Mouse (Mus musculus) frontal cortex, adult 2 months (tissue): Measurements from ENCODE around the gene Rnft2. TPM values are rescaled to one million over a fixed set of nuclear protein-coding genes. Genes with fewer than 3 reads are reported as not detected.

Source experiments
- DNase-seq, 2 experiments: peaks; one replicate each; pipeline ENCODE4 v3.0.0; 2022; ENCODE audit warnings: low spot score in 1 of 2; ENCODE audit errors: extremely low spot score in 1 of 2
- polyA plus RNA-seq: library from polyadenylated mRNA; depleted of rRNA; stranded (reverse); fragments of >200 nt; gene quantifications from 2 replicates; pipeline ENCODE4 v1.2.3, GENCODE M21; 2012

Gene Rnft2
- polyA plus RNA-seq, 1 experiment = 58.6 TPM

GRCm38 (mm10) chr5:118177640-118178039, 67.3 kb downstream of the Rnft2 start:
- DNase-seq = no peak

GRCm38 (mm10) chr5:118175137-118175536, 69.8 kb downstream of the Rnft2 start:
- no peak for DNase-seq

DNA sequence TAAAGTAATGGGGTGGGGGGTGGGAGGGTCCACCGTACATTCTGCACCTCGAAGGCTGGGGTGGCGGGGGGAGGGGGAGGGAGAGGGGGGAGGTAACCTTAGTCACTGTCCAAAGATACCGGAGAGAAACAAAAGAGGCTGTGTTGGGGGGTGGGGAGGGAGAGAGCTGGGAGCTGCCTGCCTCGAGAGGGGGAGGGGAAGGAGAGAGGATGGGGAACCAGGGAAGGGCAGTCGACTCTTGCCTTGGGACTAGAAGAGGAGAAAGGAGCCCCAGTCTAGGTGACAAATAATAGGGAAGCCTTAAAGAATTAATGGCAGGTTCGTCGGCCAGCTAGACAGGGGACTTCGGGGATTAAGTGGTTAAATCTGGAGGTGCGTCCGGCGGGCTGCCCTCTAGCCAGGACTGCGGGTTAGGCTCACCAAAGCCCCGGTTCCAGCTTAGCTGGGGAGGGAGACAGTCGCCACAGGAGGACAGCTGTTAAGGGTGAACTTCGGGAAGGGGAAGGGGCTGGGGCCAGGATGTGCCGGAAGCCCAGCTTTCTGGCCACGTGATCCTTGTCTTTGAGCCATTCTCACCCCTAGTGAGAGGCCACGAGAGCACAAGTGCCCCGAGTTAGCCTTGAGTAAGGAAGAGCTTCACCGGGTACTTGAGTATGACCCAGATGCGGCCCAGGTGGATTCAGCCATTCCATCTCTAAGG, 70.5 kb downstream of the Rnft2 start:
- DNase-seq = no peak

DNA sequence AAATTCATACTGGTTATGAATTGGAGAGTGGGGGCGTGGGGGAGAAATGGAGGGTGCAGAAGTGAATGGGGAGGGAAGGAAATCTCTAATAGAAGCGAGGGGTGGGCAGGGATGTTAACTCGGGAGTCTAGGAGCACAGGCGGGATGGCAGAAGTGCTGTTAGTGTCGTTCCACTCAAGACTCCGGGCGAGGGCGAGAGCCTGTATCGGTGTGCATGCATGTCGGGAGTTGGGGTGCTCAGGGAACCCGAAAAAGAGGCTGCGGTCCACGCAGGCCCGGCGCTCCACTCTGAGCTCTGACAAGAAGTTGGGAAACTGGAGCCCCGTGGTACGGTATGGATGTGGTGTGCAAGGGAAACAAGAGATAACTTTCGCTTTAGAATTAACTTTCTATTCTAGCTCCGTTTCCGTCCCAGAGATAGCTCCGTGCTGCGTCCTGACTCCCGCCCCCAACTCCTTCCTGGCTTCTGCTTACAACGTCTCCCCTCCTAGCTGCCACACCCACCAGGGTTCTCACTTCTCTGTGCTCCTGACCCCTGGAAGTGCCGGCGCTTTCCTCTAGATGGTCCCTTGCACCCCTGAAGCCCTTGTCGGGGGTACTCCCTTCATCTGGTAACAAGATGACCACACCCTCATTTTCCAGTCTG, 72.7 kb downstream of the Rnft2 start:
- no peak for DNase-seq

GRCm38 (mm10) chr5:118171665-118172064, 73.3 kb downstream of the Rnft2 start:
- DNase-seq = peak in 1 of 2 experiments; percentile 69

- peak in 1 of 2 experiments; percentile 43 for DNase-seq
Observed at GRCm38 (mm10) chr5:118170888-118171529, 73.9 kb downstream of the Rnft2 start.

GRCm38 (mm10) chr5:118169222-118170221, 75.4 kb downstream of the Rnft2 start:
- DNase-seq = peak in 1 of 2 experiments; percentile 48

DNA sequence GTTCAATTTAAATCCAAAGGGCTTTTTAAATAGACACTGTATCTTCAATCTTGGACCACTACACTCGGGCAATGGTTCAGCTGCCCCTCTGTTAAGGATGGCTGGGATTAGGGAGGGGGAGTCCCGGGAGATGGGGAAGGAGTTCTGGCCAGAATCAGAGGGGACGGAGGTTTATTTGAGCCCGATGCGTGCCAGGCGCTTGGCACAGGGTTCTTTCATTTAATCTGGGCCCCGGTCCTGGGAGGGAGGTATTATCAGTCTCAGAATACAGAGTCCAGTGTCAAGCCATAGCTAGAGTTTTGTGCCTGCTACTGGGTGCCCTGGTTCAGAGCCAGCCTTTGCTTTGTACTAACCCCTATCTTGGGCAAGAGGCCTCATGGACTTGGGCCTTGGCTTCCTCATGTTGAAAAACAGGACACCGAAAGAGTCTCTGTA, 77.3 kb downstream of the Rnft2 start:
- peak in 1 of 2 experiments; percentile 46 for DNase-seq

DNA sequence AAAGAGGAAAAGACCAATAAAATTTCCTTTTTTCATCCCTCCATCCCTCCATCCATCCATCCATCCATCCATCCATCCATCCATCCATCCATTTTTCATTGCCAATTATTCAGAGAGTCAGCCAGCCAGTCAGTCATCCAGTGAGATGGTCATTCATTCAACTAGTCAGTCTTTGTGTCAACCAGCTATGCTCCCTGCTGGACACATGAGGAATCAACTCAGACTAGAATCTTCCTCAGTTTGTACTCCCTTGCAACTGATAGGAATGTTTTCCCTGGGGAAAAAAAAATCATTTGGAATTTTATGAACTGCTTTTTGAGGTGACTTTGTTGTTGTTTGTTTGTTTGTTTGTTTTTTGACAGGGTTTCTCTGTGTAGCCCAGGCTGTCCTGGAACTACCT, 79.5 kb downstream of the Rnft2 start:
- DNase-seq = no peak

GRCm38 (mm10) chr5:118164581-118164980, 80.3 kb downstream of the Rnft2 start, which contains the start of gene Hrk:
Gene Hrk (plus strand): TSS chr5:118164648.
- DNase-seq = no peak

DNA sequence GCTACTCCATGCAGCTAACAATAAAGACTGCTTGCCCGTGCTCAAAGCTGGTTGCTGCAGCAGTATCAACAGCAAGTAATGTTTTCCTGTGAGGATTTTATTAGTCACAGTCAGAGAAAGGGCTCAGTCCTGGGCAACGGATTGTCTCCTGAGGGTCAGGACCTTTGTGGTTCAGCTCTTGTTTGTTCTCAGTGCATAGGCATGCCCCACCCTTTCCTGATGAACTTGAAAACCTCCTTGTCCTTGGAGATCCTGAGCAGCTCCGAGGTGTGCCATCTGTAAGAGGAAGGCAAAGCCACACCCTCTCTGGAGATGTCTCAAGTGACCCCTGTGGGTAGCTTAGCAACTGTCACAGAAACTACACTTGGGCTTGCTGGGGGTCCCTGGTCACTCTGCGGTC, 84.2 kb downstream of the Rnft2 start:
- no peak for DNase-seq

DNA sequence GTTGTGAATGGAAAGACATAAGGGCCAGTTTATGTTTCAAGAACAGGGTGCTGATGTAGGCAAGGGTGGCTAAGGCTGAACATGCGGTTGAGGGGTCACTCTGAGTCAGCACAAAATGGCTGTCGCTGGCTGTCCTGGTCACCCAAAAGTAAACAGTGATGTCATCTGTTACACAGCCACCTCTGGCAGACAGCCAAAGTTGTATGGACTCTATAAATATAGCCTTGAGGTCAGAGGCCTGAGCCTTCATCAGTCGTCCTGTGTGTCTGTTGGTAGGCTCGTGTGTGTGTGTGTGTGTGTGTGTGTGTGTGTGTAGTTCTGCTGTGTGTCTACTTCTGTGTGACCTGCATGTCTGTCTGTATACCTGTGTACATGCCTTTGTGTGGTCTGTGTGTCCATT, 87.9 kb downstream of the Rnft2 start:
- no peak for DNase-seq

DNA sequence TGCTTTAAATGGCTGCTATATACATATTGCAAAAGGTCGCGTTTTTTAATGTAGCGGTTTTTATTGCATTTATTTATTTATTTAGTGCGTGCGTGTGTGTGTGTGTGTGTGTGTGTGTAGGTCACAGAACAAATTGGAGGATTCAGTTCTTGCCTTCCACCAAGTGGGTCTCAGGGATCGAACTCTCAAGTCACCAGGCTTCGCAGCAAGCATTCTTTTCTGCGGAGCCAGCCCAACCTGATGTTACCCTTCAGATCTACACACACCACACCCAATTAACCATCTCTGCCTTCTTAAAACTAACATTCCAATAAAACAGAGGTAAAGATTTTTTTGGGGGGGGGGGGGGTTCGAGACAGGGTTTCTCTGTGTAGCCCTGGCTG, 89.4 kb downstream of the Rnft2 start:
- no peak for DNase-seq

DNA sequence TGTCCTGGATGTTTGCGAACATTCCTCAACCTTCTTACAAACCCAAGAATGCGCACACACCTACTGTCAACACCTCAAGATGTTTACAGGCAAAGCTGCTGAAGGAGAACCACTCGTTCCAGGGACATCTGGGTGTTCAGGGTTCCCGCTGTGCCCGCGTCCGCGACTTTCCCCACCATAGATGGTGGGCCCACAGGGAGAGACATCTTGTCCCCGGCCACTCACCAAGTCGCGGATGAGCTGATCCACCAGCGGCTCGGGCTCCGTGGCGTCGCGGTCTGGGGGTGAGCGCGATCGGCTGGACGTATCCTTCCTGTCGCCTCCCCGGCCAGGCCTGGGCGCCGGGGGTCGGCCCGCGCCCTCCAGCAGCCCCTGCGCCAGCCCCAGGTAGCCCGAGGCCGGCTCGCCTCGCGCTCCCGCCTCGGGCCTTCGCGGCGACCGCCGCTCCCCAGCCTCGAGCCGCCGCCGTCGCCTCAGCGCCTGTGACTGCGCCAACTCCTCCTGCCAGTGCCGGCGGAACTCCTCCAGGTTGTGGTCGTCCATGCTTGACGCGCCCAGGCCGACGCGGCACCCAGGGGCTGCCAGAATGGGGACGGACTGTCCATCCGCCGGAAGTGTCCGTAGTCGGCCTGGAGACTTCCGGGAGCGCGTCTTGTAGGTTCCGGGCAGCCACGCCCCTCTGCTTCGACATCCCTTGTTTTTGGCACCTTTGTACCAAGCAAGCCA, 89.9 kb downstream of the Rnft2 start, which contains the start of gene Fbxw8:
TSS of gene Fbxw8 (minus strand) at position 626 of the 726 bp plus-strand sequence.
- peak; percentile 61 to 88 for DNase-seq

DNA sequence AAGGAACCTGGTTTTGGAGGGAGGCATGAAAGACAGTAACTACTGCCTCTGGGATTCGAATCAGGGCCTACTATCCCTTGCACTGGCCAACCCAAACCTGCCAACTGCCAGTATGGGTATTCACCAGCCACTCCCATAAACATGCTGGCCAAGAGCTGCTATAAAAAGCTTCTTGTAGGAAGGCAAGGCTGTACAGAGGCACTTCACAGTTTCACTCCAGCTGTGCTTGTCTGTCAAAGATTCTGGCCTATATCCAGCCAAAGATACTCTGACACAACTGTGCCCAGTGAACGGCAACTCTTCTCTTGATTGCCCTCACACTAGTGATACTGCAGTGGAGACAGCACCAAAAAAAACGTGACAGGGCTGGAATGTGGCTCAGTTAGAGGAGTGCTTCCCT, 95.2 kb downstream of the Rnft2 start:
- DNase-seq = no peak

DNA sequence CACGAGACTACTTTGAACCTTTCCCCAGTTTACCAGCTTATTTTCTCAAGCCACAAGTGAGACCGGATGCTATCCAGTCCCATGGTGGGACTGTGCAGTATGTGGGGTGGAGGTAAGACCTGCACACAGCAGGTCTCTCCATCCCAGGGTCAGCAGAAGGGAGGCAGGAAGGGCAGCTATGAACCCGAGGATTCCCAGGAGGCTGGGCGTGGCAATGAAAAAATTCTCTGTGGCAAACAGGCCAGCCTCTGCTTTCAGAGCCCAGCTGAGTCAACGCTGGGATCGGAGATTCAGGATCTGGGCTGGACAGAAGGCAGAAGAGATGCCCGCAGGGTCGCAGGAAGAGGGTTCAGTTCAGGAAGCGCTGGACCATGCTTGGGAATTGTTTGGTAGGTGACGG, 97.7 kb downstream of the Rnft2 start:
- no peak for DNase-seq

DNA sequence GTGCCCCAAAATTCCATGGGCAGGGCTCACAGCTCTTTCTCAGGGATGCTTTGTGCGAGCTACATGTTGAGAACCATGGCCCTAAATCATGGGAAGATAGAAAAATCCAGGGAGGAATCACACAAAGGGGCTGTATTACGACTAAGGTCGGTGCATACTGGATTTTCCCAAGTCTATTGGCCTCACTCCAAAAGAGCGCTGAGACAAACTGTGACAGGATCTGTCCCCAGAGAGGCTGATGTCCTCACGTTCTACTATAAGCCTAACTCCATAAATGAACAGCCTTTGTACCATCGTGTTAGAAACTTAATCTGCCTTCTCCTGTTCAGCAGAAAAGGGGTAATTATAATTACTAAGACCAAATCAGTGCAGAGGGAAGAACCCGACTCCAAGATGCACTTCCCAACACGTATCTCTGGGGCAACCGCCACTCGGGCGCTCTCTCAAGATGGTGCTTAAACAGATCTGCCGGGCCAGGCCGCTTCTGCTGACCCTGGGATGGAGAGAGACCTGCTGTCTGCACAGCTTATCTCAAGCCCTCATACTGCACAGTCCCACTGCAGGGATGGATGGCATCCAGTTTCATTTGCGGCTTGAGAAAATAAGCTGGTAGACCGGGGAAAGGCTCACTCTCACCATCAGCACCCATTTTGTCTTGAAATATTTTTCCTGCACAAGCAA, 98.8 kb downstream of the Rnft2 start:
- DNase-seq = no peak

DNA sequence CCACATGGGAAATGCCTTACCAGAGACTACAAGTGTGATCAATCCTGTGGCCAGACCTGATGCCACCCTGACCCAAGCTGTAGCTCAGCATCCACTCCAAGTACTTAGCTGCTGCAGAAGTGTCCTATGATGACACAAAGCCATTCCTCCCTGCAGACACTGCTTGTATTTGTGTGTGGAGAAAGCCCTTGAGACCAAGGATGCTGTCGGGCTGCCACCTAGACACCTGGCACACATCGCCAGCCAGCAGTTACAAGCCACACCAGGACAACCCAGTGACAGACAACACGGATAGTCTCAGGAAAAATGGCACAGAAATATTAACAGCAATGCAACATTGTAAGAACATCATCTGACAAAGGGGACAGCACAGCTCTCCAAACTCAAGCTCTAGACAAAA, 99.5 kb downstream of the Rnft2 start:
- no peak for DNase-seq

GRCm38 (mm10) chr5:118144770-118145169, 100.1 kb downstream of the Rnft2 start:
- no peak for DNase-seq
